Mouse (Mus musculus) T-cell, adult 66 days (primary cell): Measurements from ENCODE around the gene Mrps26. TPM values are rescaled to one million over a fixed set of nuclear protein-coding genes. Genes with fewer than 3 reads are reported as not detected.

Source experiments
- total RNA-seq, 2 experiments: library from RNA; stranded (reverse); gene quantifications; 3 replicates in 1 of 2; 4 replicates in 1 of 2; pipeline ENCODE4 v1.2.4; 2023

Mrps26 gene
- 10 to 100 TPM; 56.9 to 63.7 TPM for total RNA-seq

DNA sequence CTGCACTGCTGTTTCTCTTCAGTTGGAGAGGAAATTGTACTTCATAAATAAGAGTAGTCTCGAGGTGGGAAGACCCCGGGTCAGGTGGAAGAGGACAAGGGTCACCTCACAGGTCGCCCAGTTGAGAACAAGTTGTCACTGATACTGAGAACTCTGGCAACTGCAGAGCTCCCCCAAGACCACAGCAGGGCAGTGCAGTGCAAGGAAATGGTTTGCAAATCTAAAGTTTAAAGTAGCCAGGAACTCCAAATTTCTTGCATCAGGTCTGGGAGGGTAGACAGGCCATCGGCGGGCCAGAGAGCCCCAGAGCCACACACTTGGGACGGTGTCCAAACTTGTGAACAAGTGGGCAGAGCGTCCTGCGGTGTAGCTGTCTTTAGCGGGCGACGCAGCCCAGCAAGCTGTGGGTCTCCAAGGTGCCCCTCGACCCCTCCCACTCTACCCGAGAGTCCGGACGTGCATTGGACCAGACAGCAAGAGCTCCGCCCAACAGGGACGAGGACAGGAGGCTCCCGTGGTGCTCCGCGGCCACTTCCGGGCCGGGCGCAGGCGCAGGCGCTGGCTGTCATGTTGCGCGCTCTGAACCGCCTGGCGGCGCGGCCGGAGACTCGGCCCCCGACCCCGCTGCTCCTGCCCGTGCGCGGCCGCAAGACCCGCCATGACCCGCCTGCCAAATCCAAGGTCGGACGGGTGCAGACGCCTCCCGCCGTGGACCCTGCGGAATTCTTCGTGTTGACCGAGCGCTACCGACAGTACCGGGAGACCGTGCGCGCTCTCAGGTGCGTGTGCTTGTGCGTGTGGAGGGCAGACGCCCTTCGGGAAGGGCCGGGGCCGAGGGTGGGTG is at the start of gene Mrps26:
Mrps26 (plus strand) TSS at position 531 of the 844 bp plus-strand sequence.

DNA sequence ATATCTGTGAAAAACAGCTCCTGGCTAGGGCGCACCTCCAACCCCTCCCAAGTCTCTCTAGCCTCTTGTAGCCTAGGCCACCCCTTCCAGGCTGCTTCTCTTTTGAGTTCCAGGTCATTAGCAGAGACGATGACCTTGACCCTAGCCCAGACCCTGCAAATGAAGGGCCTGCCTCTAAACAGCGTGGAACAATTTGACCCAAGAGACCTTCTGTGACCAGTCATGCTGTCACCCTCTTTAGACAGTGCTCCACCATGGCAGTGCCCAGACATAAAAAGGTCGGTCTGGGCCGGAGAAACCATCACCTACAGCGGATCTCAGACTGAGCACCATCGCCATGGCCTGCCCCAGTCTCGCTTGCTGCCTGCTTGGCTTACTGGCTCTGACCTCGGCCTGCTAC is 12.3 kb downstream of the Mrps26 start, which contains the start of gene Oxt:
Oxt (plus strand) TSS at position 301 of the 400 bp plus-strand sequence.

GRCm38 (mm10) chr2:130582552-130582951 is 19.0 kb downstream of the Mrps26 start, which contains the start of gene Avp:
Avp (minus strand) TSS chr2:130582554.

Other genes with a start within 250 kb of the Mrps26 start
- 1 to 10 TPM in 1 of 2 experiments, not detected in 1; 1.8 TPM for gene Cpxm1, start 166.2 kb upstream of the Mrps26 start, total RNA-seq
- not detected for gene Gm28372, start 158.5 kb upstream of the Mrps26 start, total RNA-seq
- gene 1700020A23Rik, start 158.5 kb upstream of the Mrps26 start, total RNA-seq = not detected
- not detected for gene Tmem239, start 157.3 kb upstream of the Mrps26 start, total RNA-seq
- 100 to 1,000 TPM; 140 to 159 TPM for gene Vps16, start 139.4 kb upstream of the Mrps26 start, total RNA-seq
- 10 to 100 TPM; 24.1 to 27.3 TPM for gene Pced1a, start 139.0 kb upstream of the Mrps26 start, total RNA-seq
- gene Ptpra, start 113.5 kb upstream of the Mrps26 start, total RNA-seq = 100 to 1,000 TPM; 110 to 115 TPM
- not detected for gene Oxt, start 12.4 kb downstream of the Mrps26 start, total RNA-seq
- not detected for gene Avp, start 18.8 kb downstream of the Mrps26 start, total RNA-seq
- 1 to 10 TPM; 7.1 to 8.0 TPM for gene Fastkd5, start 66.3 kb downstream of the Mrps26 start, total RNA-seq
- 1 to 10 TPM; 5.7 to 7.5 TPM for gene Ubox5, start 66.3 kb downstream of the Mrps26 start, total RNA-seq
- gene Lzts3, start 79.1 kb downstream of the Mrps26 start, total RNA-seq = 1 to 10 TPM; 4.0 to 5.2 TPM
- 100 to 1,000 TPM; 109 to 115 TPM for gene Ddrgk1, start 100.9 kb downstream of the Mrps26 start, total RNA-seq
- 10 to 100 TPM; 17.7 to 21.4 TPM for gene Itpa, start 103.9 kb downstream of the Mrps26 start, total RNA-seq
- gene Slc4a11, start 133.8 kb downstream of the Mrps26 start, total RNA-seq = under 1 TPM; 0.33 to 0.61 TPM